In genomic region chr2:51473753-51474152, GRCm38 (mm10) we compare ENCODE assay signal across 20 mouse cellular contexts.
A peak's percentile ranks its signal among the peaks of the same experiment; 100 is the strongest.
DNase-seq lines count a peak whose midpoint lies in the region; ATAC-seq and TF ChIP-seq lines count a peak whose summit lies in the region.
"Had no signal": no experiment of that assay in that cellular context is flagged by ENCODE, and none has a peak within 500 bp of the region (broad histone marks: within the 10 kb centered on the region; RNA-seq: fewer than 3 reads in every experiment).

No protein-coding gene starts in this region.

- no peak overlapping the region for H3K4me3 ChIP-seq in kidney, postnatal 0 days (replicated peaks; ENCODE audit: low read depth, low read length)
- H3K4me3 ChIP-seq in limb, embryonic 14.5 days (replicated peaks; ENCODE audit: low read length) = no peak overlapping the region
- H3K4me3 ChIP-seq: embryonic facial prominence, embryonic 15.5 days; kidney, embryonic 15.5 days had no signal

- no peak for TF ChIP-seq POLR2A in limb, embryonic 14.5 days (IDR thresholded peaks at IDR 0.05; ENCODE audit: borderline replicate concordance, extremely low read depth, insufficient read depth, insufficient read length)

- no peak overlapping the region for H3K4me2 ChIP-seq in kidney, postnatal 0 days (ENCODE audit: low read length)
- H3K4me2 ChIP-seq in limb, embryonic 14.5 days (replicated peaks; ENCODE audit: low read depth, low read length, severe bottlenecking) = no peak overlapping the region
- H3K4me2 ChIP-seq: embryonic facial prominence, embryonic 15.5 days; kidney, embryonic 15.5 days had no signal

- H3K27me3 ChIP-seq in kidney, postnatal 0 days (ENCODE audit: insufficient read depth, low read length) = no peaks in the 10 kb centered on the region
- no peaks in the 10 kb centered on the region for H3K27me3 ChIP-seq in limb, embryonic 14.5 days (ENCODE audit: control insufficient read depth, insufficient read depth, low read length)
- H3K27me3 ChIP-seq: embryonic facial prominence, embryonic 15.5 days; kidney, embryonic 15.5 days had no signal

- no peak for TF ChIP-seq CTCF in kidney, postnatal 0 days (IDR thresholded peaks at IDR 0.05; ENCODE audit: low read depth)

- H3K27ac ChIP-seq in kidney, postnatal 0 days = no peak overlapping the region
- no peak overlapping the region for H3K27ac ChIP-seq in limb, embryonic 14.5 days (replicated peaks; ENCODE audit: low read depth, low read length)
- H3K27ac ChIP-seq: embryonic facial prominence, embryonic 15.5 days; kidney, embryonic 15.5 days had no signal

- no peaks in the 10 kb centered on the region for H3K9me3 ChIP-seq in kidney, postnatal 0 days (replicated peaks; ENCODE audit: low read length)
- no peaks in the 10 kb centered on the region for H3K9me3 ChIP-seq in limb, embryonic 14.5 days (ENCODE audit: control insufficient read depth, low read length)
- H3K9me3 ChIP-seq: embryonic facial prominence, embryonic 15.5 days; kidney, embryonic 15.5 days had no signal

- H3K9ac ChIP-seq in kidney, postnatal 0 days (ENCODE audit: low read depth, low read length) = no peak overlapping the region
- no peak overlapping the region for H3K9ac ChIP-seq in limb, embryonic 14.5 days (ENCODE audit: low read depth, low read length, severe bottlenecking)
- H3K9ac ChIP-seq: embryonic facial prominence, embryonic 15.5 days; kidney, embryonic 15.5 days had no signal

- intact Hi-C loops in left cerebral cortex, postnatal 36 days (cut with DNase I) = no loop called here

- 68% methylated on average over 2 of the region's 2 CpGs for WGBS in kidney, postnatal 0 days
- WGBS in limb, embryonic 14.5 days = 25% methylated on average over 2 of the region's 2 CpGs

- H3K36me3 ChIP-seq in kidney, postnatal 0 days (ENCODE audit: insufficient read depth, low read length) = no peaks in the 10 kb centered on the region
- H3K36me3 ChIP-seq in limb, embryonic 14.5 days (ENCODE audit: control insufficient read depth, insufficient read depth, low read length) = no peaks in the 10 kb centered on the region
- H3K36me3 ChIP-seq: embryonic facial prominence, embryonic 15.5 days; kidney, embryonic 15.5 days had no signal

- DNase-seq in embryo, embryonic 10 days (ENCODE audit: low spot score) = peak; percentile 11
- DNase-seq in embryo, embryonic 9.5 days (ENCODE audit: extremely low spot score) = no peak
- peak; percentile 24 for DNase-seq in kidney, postnatal 0 days (ENCODE audit: low spot score)
- no peak for DNase-seq in kidney, adult 9 months
- DNase-seq in embryo, embryonic 10.5 days (ENCODE audit: low spot score) = peak; percentile 25
- DNase-seq in limb, embryonic 14.5 days (ENCODE audit: low spot score) = peak; percentile 72
- DNase-seq in left cerebral cortex, postnatal 36 days (ENCODE audit: low spot score in 2 of 2) = no peak
- no peak for DNase-seq in lung, postnatal 4 days
- DNase-seq: adrenal gland, postnatal 10 days; cerebellum, adult 11-12 months; cerebellum, postnatal 14 days; gastrocnemius, postnatal 36 days; liver; right cerebral cortex, postnatal 14 days; spleen, adult 18-20 months; thymus, postnatal 36 days had no signal

- no peaks in the 10 kb centered on the region for H3K4me1 ChIP-seq in kidney, postnatal 0 days (replicated peaks; ENCODE audit: insufficient read depth, low read length)
- peaks cover 16% of the 10 kb centered on the region for H3K4me1 ChIP-seq in limb, embryonic 14.5 days (ENCODE audit: control insufficient read depth, insufficient read depth, low read length)
- H3K4me1 ChIP-seq: embryonic facial prominence, embryonic 15.5 days; kidney, embryonic 15.5 days had no signal

- 0 out of 2 replicates have a peak, but pooled peaks have one; percentile 33 for ATAC-seq in kidney, postnatal 0 days (replicated peaks; ENCODE audit: low FRiP score, low read depth)
- peak; percentile 87 for ATAC-seq in limb, embryonic 14.5 days (ENCODE audit: low FRiP score, low read depth)
- ATAC-seq: intestine, embryonic 16.5 days; lung, postnatal 0 days had no signal

Comparison
In these comparisons a context has a peak if more than half of its experiments do, and no peak if none do; other contexts are left out.
1. DNase-seq: peak in embryo, embryonic 10 days (single experiment), kidney, postnatal 0 days (single experiment), embryo, embryonic 10.5 days (single experiment) and limb, embryonic 14.5 days (single experiment); none in embryo, embryonic 9.5 days (single experiment), kidney, adult 9 months (single experiment), left cerebral cortex, postnatal 36 days (0 of 2) and lung, postnatal 4 days (0 of 2).